Mouse (Mus musculus): ENCODE measurements around the gene Tcp1. TPM values are rescaled to one million over a fixed set of nuclear protein-coding genes. Genes with fewer than 3 reads are reported as not detected.
"Not testable (repeated sequence)": the region's sequence is repeated elsewhere in the genome, so short reads cannot be mapped to it uniquely, and the experiment has no call there.

The Tcp1 gene
- polyA plus RNA-seq, 1 experiment: 266 TPM

GRCm38 (mm10) chr17:12915881-12916583, 531 bp downstream of the Tcp1 start, which contains the start of gene Mrpl18:
Gene Mrpl18, minus strand, starts transcription at chr17:12916345.
- H3K79me2 ChIP-seq (ENCODE audit: control insufficient read depth, insufficient read depth): peaks cover 88% of the 10 kb centered on the region
- H3ac ChIP-seq (ENCODE audit: control insufficient read depth, insufficient read length, low read depth): peak within 1 kb of the TSS; percentile 80
- peaks cover 68% of the 10 kb centered on the region for H3K79me3 ChIP-seq (ENCODE audit: low read depth)
- H3K27me3 ChIP-seq (ENCODE audit: control insufficient read depth, insufficient read depth, insufficient read length): no peaks in the 10 kb centered on the region
- peak within 1 kb of the TSS; percentile 88 for H3K4me3 ChIP-seq (ENCODE audit: insufficient read depth, poor library complexity, severe bottlenecking)
- H3K36me3 ChIP-seq (ENCODE audit: control insufficient read depth, insufficient read depth): peaks cover 74% of the 10 kb centered on the region
- peak; percentile 97 for TF ChIP-seq MAX (IDR thresholded peaks at IDR 0.05)
- TF ChIP-seq MYOG (IDR thresholded peaks at IDR 0.05; ENCODE audit: control insufficient read depth, extremely low read depth, insufficient read length): no peak

- TF ChIP-seq FOSL1 (IDR thresholded peaks at IDR 0.05; ENCODE audit: insufficient read depth, low read length, poor library complexity, severe bottlenecking) (no peak), MAX (IDR thresholded peaks at IDR 0.05) (peak; percentile 15)
- peaks cover 74% of the 10 kb centered on the region for H3K36me3 ChIP-seq (ENCODE audit: control insufficient read depth, insufficient read depth)
- H3K79me2 ChIP-seq (ENCODE audit: control insufficient read depth, insufficient read depth): peaks cover 93% of the 10 kb centered on the region
- H3K79me3 ChIP-seq (ENCODE audit: low read depth): peaks cover 71% of the 10 kb centered on the region
- H3K4me3 ChIP-seq (ENCODE audit: insufficient read depth, poor library complexity, severe bottlenecking): peak overlapping the region; percentile 88
- H3K27me3 ChIP-seq (ENCODE audit: control insufficient read depth, insufficient read depth, insufficient read length): no peaks in the 10 kb centered on the region
- peak overlapping the region; percentile 80 for H3ac ChIP-seq (ENCODE audit: control insufficient read depth, insufficient read length, low read depth)
Measured at GRCm38 (mm10) chr17:12916588-12917380, 1.3 kb downstream of the Tcp1 start.

GRCm38 (mm10) chr17:12921073-12921472, 5.6 kb downstream of the Tcp1 start:
- H3K4me3 ChIP-seq (ENCODE audit: insufficient read depth, poor library complexity, severe bottlenecking): no peak overlapping the region
- peaks cover 43% of the 10 kb centered on the region for H3K79me3 ChIP-seq (ENCODE audit: low read depth)
- H3ac ChIP-seq (ENCODE audit: control insufficient read depth, insufficient read length, low read depth): no peak overlapping the region
- H3K27me3 ChIP-seq (ENCODE audit: control insufficient read depth, insufficient read depth, insufficient read length): no peaks in the 10 kb centered on the region
- H3K36me3 ChIP-seq (ENCODE audit: control insufficient read depth, insufficient read depth): peaks cover 85% of the 10 kb centered on the region
- TF ChIP-seq MAX (IDR thresholded peaks at IDR 0.05) (no peak), USF1 (IDR thresholded peaks at IDR 0.05; ENCODE audit: low read depth) (no peak), CTCF (IDR thresholded peaks at IDR 0.05; ENCODE audit: control insufficient read depth, insufficient read depth, insufficient read length) (no peak), CEBPB (IDR thresholded peaks at IDR 0.05; ENCODE audit: low read depth) (no peak)
- H3K79me2 ChIP-seq (ENCODE audit: control insufficient read depth, insufficient read depth): peaks cover 61% of the 10 kb centered on the region

GRCm38 (mm10) chr17:12925001-12925400, 9.5 kb downstream of the Tcp1 start:
- Histone ChIP-seq H3ac (ENCODE audit: control insufficient read depth, insufficient read length, low read depth) (no peak overlapping the region), H3K4me3 (ENCODE audit: insufficient read depth, poor library complexity, severe bottlenecking) (no peak overlapping the region), H3K79me3 (ENCODE audit: low read depth) (peaks cover 9% of the 10 kb centered on the region), H3K79me2 (ENCODE audit: control insufficient read depth, insufficient read depth) (peaks cover 23% of the 10 kb centered on the region), H3K36me3 (ENCODE audit: control insufficient read depth, insufficient read depth) (peaks cover 66% of the 10 kb centered on the region), H3K27me3 (ENCODE audit: control insufficient read depth, insufficient read depth, insufficient read length) (no peaks in the 10 kb centered on the region)
- TF ChIP-seq MYOG (IDR thresholded peaks at IDR 0.05; ENCODE audit: control insufficient read depth, extremely low read depth, insufficient read length) (no peak), MAX (IDR thresholded peaks at IDR 0.05) (no peak), CEBPB (IDR thresholded peaks at IDR 0.05; ENCODE audit: low read depth) (no peak), CTCF (IDR thresholded peaks at IDR 0.05; ENCODE audit: control insufficient read depth, insufficient read depth, insufficient read length) (no peak)

GRCm38 (mm10) chr17:12925703-12926180, 10.2 kb downstream of the Tcp1 start:
- TF ChIP-seq CTCF (IDR thresholded peaks at IDR 0.05; ENCODE audit: control insufficient read depth, insufficient read depth, insufficient read length) (no peak), CEBPB (IDR thresholded peaks at IDR 0.05; ENCODE audit: low read depth) (no peak), USF1 (IDR thresholded peaks at IDR 0.05; ENCODE audit: low read depth) (no peak), MAX (IDR thresholded peaks at IDR 0.05) (no peak), FOSL1 (IDR thresholded peaks at IDR 0.05; ENCODE audit: insufficient read depth, low read length, poor library complexity, severe bottlenecking) (no peak), MYOD1 (IDR thresholded peaks at IDR 0.05; ENCODE audit: control insufficient read depth, insufficient read length, low read depth) (no peak), MYOG (IDR thresholded peaks at IDR 0.05; ENCODE audit: control insufficient read depth, extremely low read depth, insufficient read length) (no peak)
- Histone ChIP-seq H3K27me3 (ENCODE audit: control insufficient read depth, insufficient read depth, insufficient read length) (no peaks in the 10 kb centered on the region), H3K79me2 (ENCODE audit: control insufficient read depth, insufficient read depth) (peaks cover 16% of the 10 kb centered on the region), H3K36me3 (ENCODE audit: control insufficient read depth, insufficient read depth) (peaks cover 59% of the 10 kb centered on the region), H3K79me3 (ENCODE audit: low read depth) (peaks cover 3% of the 10 kb centered on the region), H3K4me3 (ENCODE audit: insufficient read depth, poor library complexity, severe bottlenecking) (no peak overlapping the region), H3ac (ENCODE audit: control insufficient read depth, insufficient read length, low read depth) (no peak overlapping the region)

- not testable (repeated sequence) for H3ac ChIP-seq (ENCODE audit: control insufficient read depth, insufficient read length, low read depth); H3K36me3 ChIP-seq (ENCODE audit: control insufficient read depth, insufficient read depth); H3K27me3 ChIP-seq (ENCODE audit: control insufficient read depth, insufficient read depth, insufficient read length); H3K79me2 ChIP-seq (ENCODE audit: control insufficient read depth, insufficient read depth); H3K79me3 ChIP-seq (ENCODE audit: low read depth); H3K4me3 ChIP-seq (ENCODE audit: insufficient read depth, poor library complexity, severe bottlenecking)
Measured at GRCm38 (mm10) chr17:12931576-12931975, 16.1 kb downstream of the Tcp1 start.

Measured in C2C12 (cell line).